Mouse (Mus musculus) G1E (cell line): ENCODE measurements at regions not wholly inside any gene's neighbourhood (a gene's known extent, or its start where the extent isn't known, plus 50 kb on each side); places are given as distances from the start of the nearest gene placed in this dataset.

Experiments
- ATAC-seq: 2 replicates; pipeline ENCODE4 v1.8.0; 2016; ENCODE audit warnings: mild to moderate bottlenecking; ENCODE audit not compliant: insufficient number of reproducible peaks, poor library complexity, low FRiP score, severe bottlenecking; ENCODE audit errors: extremely low read depth
- DNase-seq: peaks from one replicate; pipeline ENCODE4 v3.0.0; 2012; ENCODE audit warnings: low spot score
- H3K27me3 ChIP-seq: 2 replicates; pipeline ENCODE4 v1.6.1; 2012; ENCODE audit warnings: mild to moderate bottlenecking, low read length, inconsistent platforms; ENCODE audit not compliant: insufficient read depth
- H3K36me3 ChIP-seq: replicated peaks from 2 replicates; pipeline ENCODE3; 2012; ENCODE audit warnings: mild to moderate bottlenecking, inconsistent platforms
- H3K4me1 ChIP-seq: 2 replicates; pipeline ENCODE4 v1.6.1; 2012; ENCODE audit warnings: low read depth, low read length, inconsistent platforms, mixed read lengths; ENCODE audit not compliant: insufficient read depth
- H3K4me3 ChIP-seq: 2 replicates; pipeline ENCODE4 v1.5.1; 2012; ENCODE audit warnings: low read depth, mild to moderate bottlenecking, inconsistent platforms, low read length, moderate library complexity, mixed read lengths
- H3K9me3 ChIP-seq: replicated peaks from 2 replicates; pipeline ENCODE4 v1.6.1; 2012; ENCODE audit warnings: inconsistent platforms
- CTCF ChIP-seq: IDR thresholded peaks from 2 replicates; pipeline ENCODE4 v1.5.1; 2012; ENCODE audit warnings: low read depth, low read length, inconsistent platforms, mixed read lengths
- GATA1 ChIP-seq: IDR thresholded peaks from 2 replicates; pipeline ENCODE4 v1.6.1; 2012; ENCODE audit warnings: borderline replicate concordance, low read length, inconsistent platforms, mixed read lengths
- GATA2 ChIP-seq: IDR thresholded peaks from 2 replicates; pipeline ENCODE4 v1.6.1; 2012; ENCODE audit warnings: low read depth, low read length, inconsistent platforms, borderline replicate concordance
- POLR2AphosphoS5 ChIP-seq: IDR thresholded peaks from 2 replicates; pipeline ENCODE4 v1.6.1; 2012; ENCODE audit warnings: low read depth, low read length, inconsistent platforms; ENCODE audit not compliant: insufficient replicate concordance
- TAL1 ChIP-seq: conservative IDR thresholded peaks from 2 replicates; pipeline ENCODE4 v1.6.1; 2012; ENCODE audit warnings: low read depth, low read length, inconsistent platforms, mixed read lengths

DNA sequence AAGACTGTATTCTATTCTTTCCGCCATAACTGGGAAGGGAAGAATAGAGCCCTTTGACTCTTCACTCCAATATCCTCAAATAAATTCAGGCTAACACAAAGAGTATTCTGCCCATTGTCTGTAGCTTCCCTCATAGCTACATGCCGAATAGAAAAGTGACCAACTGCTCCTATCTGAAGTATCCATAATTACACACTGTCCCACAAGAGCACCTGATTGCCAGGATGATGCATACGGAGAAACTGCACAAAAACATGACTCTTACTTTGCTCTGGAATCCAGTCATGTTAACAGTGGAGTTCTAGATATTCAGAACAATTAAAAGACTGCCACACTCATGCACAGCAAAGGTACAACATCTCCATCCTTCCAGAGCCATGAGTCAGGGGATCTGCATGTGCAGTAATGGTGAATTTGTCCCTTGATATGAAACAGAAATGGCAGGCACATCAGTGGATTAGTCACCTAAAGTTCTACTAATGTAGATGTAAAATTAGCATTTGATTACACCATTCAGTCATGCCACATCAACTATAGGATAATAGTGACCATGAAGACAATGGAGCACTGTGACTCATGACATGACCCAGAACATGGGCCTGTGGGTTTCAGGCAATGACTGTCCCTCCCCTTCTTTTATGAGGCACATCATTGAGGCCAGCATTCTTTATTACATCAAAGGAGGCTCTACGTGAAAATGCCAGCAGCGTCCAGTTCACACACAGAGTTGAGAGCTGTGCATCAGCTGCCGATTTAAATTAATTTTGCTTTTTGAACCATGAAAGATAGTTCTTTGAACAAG lies 133.6 kb upstream of the 1700066M21Rik start:
- no peaks in the 10 kb centered on the region for H3K9me3 ChIP-seq
- no peak overlapping the region for H3K4me3 ChIP-seq
- TF ChIP-seq CTCF = no peak
- TF ChIP-seq POLR2AphosphoS5 = no peak
- no peak for TF ChIP-seq GATA1
- no peak for TF ChIP-seq TAL1
- TF ChIP-seq GATA2 = no peak
- ATAC-seq (no peak), DNase-seq (no peak)
- H3K4me1 ChIP-seq = no peaks in the 10 kb centered on the region
- H3K27me3 ChIP-seq = no peaks in the 10 kb centered on the region
- no peaks in the 10 kb centered on the region for H3K36me3 ChIP-seq

DNA sequence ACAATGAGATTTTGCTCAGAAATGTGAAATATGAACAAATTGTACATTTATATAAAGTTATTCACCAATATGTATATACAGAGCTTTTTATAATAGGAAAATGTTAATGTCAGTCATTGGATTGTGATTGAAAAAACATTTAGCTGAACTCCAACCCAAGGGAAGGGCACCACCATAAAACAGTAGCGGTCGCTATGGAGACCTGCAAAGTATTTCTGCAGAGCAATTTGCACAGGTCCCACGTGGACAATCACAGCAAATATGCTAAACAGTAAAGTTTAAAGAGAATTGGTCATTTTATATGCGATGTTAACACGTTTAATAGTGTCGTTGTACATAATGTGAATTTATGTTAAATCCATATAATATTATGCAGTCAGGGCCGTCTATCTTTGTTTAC lies 117.8 kb upstream of the 1700066M21Rik start:
- ATAC-seq (no peak), DNase-seq (no peak)
- TF ChIP-seq GATA2 = no peak
- no peak for TF ChIP-seq CTCF
- Histone ChIP-seq H3K36me3 (no peaks in the 10 kb centered on the region), H3K9me3 (no peaks in the 10 kb centered on the region), H3K4me1 (no peaks in the 10 kb centered on the region), H3K27me3 (no peaks in the 10 kb centered on the region), H3K4me3 (no peak overlapping the region)

DNA sequence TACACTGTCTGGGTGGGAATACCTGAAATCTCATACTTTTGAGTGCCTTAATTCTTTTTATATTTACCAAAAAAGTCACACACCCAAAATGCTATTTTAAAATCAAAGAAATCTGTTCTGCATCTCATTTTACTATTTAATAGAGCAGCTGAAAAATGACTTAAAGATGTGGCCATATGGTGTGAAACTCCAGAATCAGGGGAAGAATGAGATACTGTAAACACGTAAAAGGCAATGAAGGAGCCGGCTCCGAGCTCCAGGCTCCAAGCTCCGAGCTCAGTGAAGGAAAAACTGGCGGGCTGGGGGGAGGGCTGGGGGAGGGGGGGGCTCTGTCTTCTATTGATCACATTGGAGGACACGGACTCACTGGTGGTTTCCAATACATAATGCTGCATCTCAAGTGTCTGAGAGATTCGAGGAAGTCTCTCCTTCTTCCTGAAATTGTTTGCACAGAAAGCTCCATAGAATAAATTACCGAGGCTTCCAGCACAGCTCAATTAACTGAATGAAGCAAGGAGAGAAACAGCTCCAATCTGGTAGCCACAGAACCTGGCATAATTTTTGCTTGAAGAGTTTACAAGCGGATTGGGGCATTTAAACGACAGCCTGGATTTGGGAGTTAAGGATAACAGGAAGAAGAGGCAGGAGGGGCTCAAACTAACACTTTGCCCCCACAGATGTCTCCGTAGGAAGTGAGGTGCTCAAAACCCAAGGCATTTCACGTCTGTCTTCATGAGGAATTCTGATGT lies 112.2 kb upstream of the 1700066M21Rik start:
- Histone ChIP-seq H3K9me3 (no peaks in the 10 kb centered on the region), H3K36me3 (no peaks in the 10 kb centered on the region), H3K4me1 (no peaks in the 10 kb centered on the region), H3K4me3 (no peak overlapping the region), H3K27me3 (no peaks in the 10 kb centered on the region)
- no peak for DNase-seq
- no peak for TF ChIP-seq POLR2AphosphoS5
- TF ChIP-seq CTCF = no peak
- TF ChIP-seq TAL1 = no peak
- no peak for TF ChIP-seq GATA1
- no peak for TF ChIP-seq GATA2
- ATAC-seq = no peak

DNA sequence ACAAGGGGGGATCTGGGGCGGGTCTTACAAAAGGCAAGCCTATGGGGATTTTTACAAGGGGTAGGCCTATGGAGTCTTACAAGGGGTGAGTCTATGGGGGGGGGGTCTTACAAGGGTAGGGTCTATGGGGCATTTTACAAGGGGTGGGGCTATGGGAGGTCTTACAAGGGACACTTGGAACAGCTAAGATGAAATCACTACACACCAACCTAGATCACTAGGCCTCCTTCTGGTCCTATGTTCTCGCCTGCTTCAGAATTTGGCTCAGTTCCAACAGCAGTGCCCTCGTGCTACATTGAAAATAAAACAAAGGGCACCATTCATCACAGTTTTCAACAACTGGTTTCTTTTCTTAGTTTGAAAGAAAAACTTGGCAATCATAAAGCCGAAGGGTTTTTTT lies 110.7 kb upstream of the 1700066M21Rik start:
- Histone ChIP-seq H3K4me3 (no peak overlapping the region), H3K4me1 (no peaks in the 10 kb centered on the region), H3K9me3 (no peaks in the 10 kb centered on the region), H3K27me3 (no peaks in the 10 kb centered on the region), H3K36me3 (no peaks in the 10 kb centered on the region)
- TF ChIP-seq POLR2AphosphoS5 = no peak
- no peak for TF ChIP-seq CTCF
- no peak for TF ChIP-seq GATA1
- TF ChIP-seq TAL1 = no peak
- no peak for TF ChIP-seq GATA2
- ATAC-seq (no peak), DNase-seq (no peak)

- no peaks in the 10 kb centered on the region for H3K27me3 ChIP-seq
- H3K9me3 ChIP-seq = no peaks in the 10 kb centered on the region
- no peaks in the 10 kb centered on the region for H3K36me3 ChIP-seq
- no peak; the same call in 1 of the 2 replicates for ATAC-seq
- no peak overlapping the region for H3K4me3 ChIP-seq
- TF ChIP-seq GATA1 = no peak
- no peak for TF ChIP-seq CTCF
- no peak for TF ChIP-seq POLR2AphosphoS5
- no peak for TF ChIP-seq GATA2
- no peak for TF ChIP-seq TAL1
- DNase-seq = no peak
- no peaks in the 10 kb centered on the region for H3K4me1 ChIP-seq
Observed at GRCm38 (mm10) chr1:57267851-57268250, 109.6 kb upstream of the 1700066M21Rik start.

- Histone ChIP-seq H3K27me3 (no peaks in the 10 kb centered on the region), H3K9me3 (no peaks in the 10 kb centered on the region), H3K4me3 (no peak overlapping the region), H3K4me1 (no peaks in the 10 kb centered on the region), H3K36me3 (no peaks in the 10 kb centered on the region)
- ATAC-seq (no peak; the same call in 1 of the 2 replicates), DNase-seq (no peak)
- TF ChIP-seq POLR2AphosphoS5 = no peak
- TF ChIP-seq CTCF = no peak
- TF ChIP-seq GATA2 = no peak
- TF ChIP-seq TAL1 = no peak
- TF ChIP-seq GATA1 = no peak
Observed at GRCm38 (mm10) chr1:57269679-57270354, 107.6 kb upstream of the 1700066M21Rik start.
